Mouse (Mus musculus) intestine, postnatal 0 days (tissue): Measurements from ENCODE around the gene Rnpepl1. TPM values are rescaled to one million over a fixed set of nuclear protein-coding genes. Genes with fewer than 3 reads are reported as not detected.

Experiments
- ATAC-seq: fragments of 200-750 bp; cut with Nextera tagmentation; 2 replicates; pipeline ENCODE4 v1.8.0; 2017; ENCODE audit warnings: mild to moderate bottlenecking, moderate TSS enrichment, moderate library complexity
- H3K27ac ChIP-seq: fragments of 300-500 bp; sonication (generic); 2 replicates; pipeline ENCODE4 v1.5.1; 2014; ENCODE audit warnings: mild to moderate bottlenecking, low read depth, low read length, moderate library complexity
- H3K27me3 ChIP-seq: fragments of 300-500 bp; sonication (generic); replicated peaks from 2 replicates; pipeline ENCODE4 v1.6.1; 2014; ENCODE audit warnings: low read length, mixed read lengths; ENCODE audit not compliant: control insufficient read depth, insufficient read depth
- H3K36me3 ChIP-seq: fragments of 300-500 bp; sonication (generic); 2 replicates; pipeline ENCODE4 v1.6.1; 2014; ENCODE audit warnings: mild to moderate bottlenecking, moderate library complexity; ENCODE audit not compliant: control insufficient read depth, insufficient read depth
- H3K4me1 ChIP-seq: fragments of 300-500 bp; sonication (generic); replicated peaks from 2 replicates; pipeline ENCODE4 v1.6.1; 2014; ENCODE audit warnings: antibody characterized with exemption, low read length, mixed read lengths; ENCODE audit not compliant: control insufficient read depth, insufficient read depth
- H3K4me2 ChIP-seq: fragments of 300-500 bp; sonication (generic); replicated peaks from 2 replicates; pipeline ENCODE4 v1.6.1; 2014; ENCODE audit warnings: low read depth, mild to moderate bottlenecking, moderate library complexity
- H3K4me3 ChIP-seq: fragments of 300-500 bp; sonication (generic); 2 replicates; pipeline ENCODE4 v1.5.1; 2014; ENCODE audit warnings: low read depth, low read length
- H3K9ac ChIP-seq: fragments of 300-500 bp; sonication (generic); 2 replicates; pipeline ENCODE4 v1.6.1; 2014; ENCODE audit warnings: mild to moderate bottlenecking, low read depth, low read length
- H3K9me3 ChIP-seq: fragments of 300-500 bp; sonication (generic); 2 replicates; pipeline ENCODE4 v1.6.1; 2016; ENCODE audit warnings: mixed run types; ENCODE audit not compliant: control insufficient read depth
- CTCF ChIP-seq: sonication (generic); IDR thresholded peaks from 2 replicates; pipeline ENCODE4 v1.5.1; 2016; ENCODE audit warnings: low read depth, mild to moderate bottlenecking, control low read depth, antibody characterized with exemption, moderate library complexity
- WGBS: fragments of 180-500 bp; shearing (Covaris S2); extraction: QIAGEN DNeasy Blood & Tissue Kit; methylation state at CpG from one replicate; pipeline ENCODE4 v1.1.7; 2014; 5-methylcytosine and 5-hydroxymethylcytosine counted together
- polyA plus RNA-seq: library from polyadenylated mRNA; unstranded; fragments of >200 nt; fragmentation: Nextera tagmentation; extraction: Ambion mirVana; gene quantifications from 2 replicates; pipeline ENCODE4 v1.2.1, GENCODE M21; 2015

The Rnpepl1 gene
- polyA plus RNA-seq, 1 experiment from 2014 or later = 75.0 TPM

DNA sequence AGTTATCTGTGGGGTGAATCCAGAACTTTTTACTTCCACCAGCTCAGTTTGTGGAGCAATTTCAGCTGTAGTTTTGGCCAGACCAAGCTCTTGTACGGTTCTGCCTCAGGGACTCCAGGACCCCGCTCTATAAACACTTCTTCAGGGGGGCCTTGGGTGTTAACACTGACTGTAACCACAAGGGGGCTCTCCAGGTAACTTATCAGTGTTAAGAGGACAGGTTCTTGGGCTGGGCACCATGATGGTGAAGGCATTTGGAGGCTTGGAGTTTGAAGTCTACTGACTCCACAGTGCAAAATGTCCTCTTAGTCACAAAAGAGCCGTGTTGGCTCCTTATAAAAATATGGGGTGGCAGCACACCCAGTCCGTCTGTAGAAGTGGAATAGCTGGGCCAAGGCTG, 1.5 kb upstream of the Rnpepl1 start:
- Histone ChIP-seq H3K9me3 (no peaks in the 10 kb centered on the region), H3K36me3 (peaks cover 4% of the 10 kb centered on the region; the same call in 1 of the 2 replicates), H3K4me1 (peaks cover 8% of the 10 kb centered on the region; the same call in 1 of the 2 replicates), H3K4me3 (no peak overlapping the region), H3K27ac (no peak overlapping the region), H3K9ac (no peak overlapping the region), H3K27me3 (no peaks in the 10 kb centered on the region), H3K4me2 (no peak overlapping the region)
- 74% methylated on average over 4 of the region's 4 CpGs for WGBS
- ATAC-seq = no peak
- peak; percentile 62 for TF ChIP-seq CTCF

- no peaks in the 10 kb centered on the region for H3K27me3 ChIP-seq
- WGBS = under 1% methylated on average over 73 of the region's 85 CpGs
- TF ChIP-seq CTCF = peak; percentile 19
- H3K4me3 ChIP-seq = peak overlapping the region; percentile 83
- peak; percentile 36 for ATAC-seq
- H3K9me3 ChIP-seq = no peaks in the 10 kb centered on the region
- peaks cover 23% of the 10 kb centered on the region for H3K36me3 ChIP-seq
- peak overlapping the region; percentile 98 for H3K9ac ChIP-seq
- H3K4me1 ChIP-seq = peaks cover 8% of the 10 kb centered on the region; the same call in 1 of the 2 replicates
- H3K27ac ChIP-seq = peak overlapping the region; percentile 98
- peak overlapping the region; percentile 93 for H3K4me2 ChIP-seq
Measured at GRCm38 (mm10) chr1:92910925-92911720, 540 bp downstream of the Rnpepl1 start.

- Histone ChIP-seq H3K9me3 (no peaks in the 10 kb centered on the region), H3K4me3 (peak overlapping the region; percentile 83), H3K4me1 (peaks cover 8% of the 10 kb centered on the region; the same call in 1 of the 2 replicates), H3K36me3 (peaks cover 29% of the 10 kb centered on the region), H3K9ac (peak overlapping the region; percentile 98), H3K27ac (peak overlapping the region; percentile 98), H3K27me3 (no peaks in the 10 kb centered on the region), H3K4me2 (peak overlapping the region; percentile 93)
- peak; percentile 18 for ATAC-seq
- WGBS = 18% methylated on average over 8 of the region's 8 CpGs
- no peak; the same call in 1 of the 2 replicates for TF ChIP-seq CTCF
Measured at GRCm38 (mm10) chr1:92911721-92912138, 1.1 kb downstream of the Rnpepl1 start.

DNA sequence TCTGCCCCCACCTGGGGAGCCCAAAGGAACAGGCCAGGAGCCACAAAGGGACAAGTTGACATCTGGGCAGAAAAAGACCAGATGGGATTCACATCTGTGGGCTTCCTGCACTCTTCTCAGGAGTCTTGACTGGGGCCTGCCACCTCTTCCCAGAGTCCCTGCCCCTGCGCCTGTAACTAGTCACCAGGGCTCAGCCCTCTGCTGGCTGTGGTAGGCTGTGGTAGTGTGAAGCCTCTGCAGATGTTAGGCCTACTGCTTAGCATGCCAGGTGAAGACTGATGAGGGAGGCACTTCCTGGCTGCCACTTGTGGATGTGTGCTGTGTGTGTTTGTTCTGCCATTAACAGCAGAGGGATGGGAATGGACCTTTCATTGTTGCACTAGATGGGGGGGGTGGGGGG, 1.7 kb downstream of the Rnpepl1 start:
- H3K4me3 ChIP-seq = peak overlapping the region; percentile 83
- H3K4me2 ChIP-seq = peak overlapping the region; percentile 93
- WGBS = 25% methylated on average over 1 of the region's 1 CpGs
- peak; percentile 58 for TF ChIP-seq CTCF
- H3K27me3 ChIP-seq = no peaks in the 10 kb centered on the region
- H3K27ac ChIP-seq = peak overlapping the region; percentile 98; the same call in 1 of the 2 replicates
- peaks cover 35% of the 10 kb centered on the region for H3K36me3 ChIP-seq
- peak overlapping the region; percentile 17; the same call in 1 of the 2 replicates for H3K9ac ChIP-seq
- peaks cover 8% of the 10 kb centered on the region; the same call in 1 of the 2 replicates for H3K4me1 ChIP-seq
- H3K9me3 ChIP-seq = no peaks in the 10 kb centered on the region
- ATAC-seq = 0 out of 2 replicates have a peak, but pooled peaks have one; percentile 6

DNA sequence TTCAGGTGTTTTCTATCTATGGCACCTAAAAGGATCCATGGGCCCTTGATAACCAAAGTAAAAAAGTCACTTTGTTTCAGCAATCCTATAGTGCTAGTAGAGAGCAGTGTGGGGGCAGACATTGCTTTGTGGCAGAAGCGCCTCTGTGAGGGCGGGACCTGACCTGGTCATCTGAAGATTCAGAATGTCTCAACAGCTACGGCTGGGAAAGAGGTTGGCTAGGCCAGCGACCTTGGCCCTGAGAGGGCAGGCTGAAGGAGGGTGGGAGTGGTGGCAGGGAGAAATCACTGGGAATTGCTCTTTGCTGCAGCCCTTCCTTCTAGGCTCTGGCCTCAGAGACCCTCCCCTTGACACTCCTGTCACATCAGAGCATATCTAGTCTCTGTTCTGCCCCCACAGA, 3.7 kb downstream of the Rnpepl1 start:
- Histone ChIP-seq H3K36me3 (peaks cover 55% of the 10 kb centered on the region), H3K27me3 (no peaks in the 10 kb centered on the region), H3K9me3 (no peaks in the 10 kb centered on the region), H3K27ac (no peak overlapping the region), H3K9ac (no peak overlapping the region), H3K4me2 (no peak overlapping the region), H3K4me3 (no peak overlapping the region), H3K4me1 (peaks cover 3% of the 10 kb centered on the region; the same call in 1 of the 2 replicates)
- TF ChIP-seq CTCF = no peak
- 76% methylated on average over 4 of the region's 4 CpGs for WGBS
- ATAC-seq = no peak

GRCm38 (mm10) chr1:92914993-92915392, 4.4 kb downstream of the Rnpepl1 start:
- H3K27me3 ChIP-seq = no peaks in the 10 kb centered on the region
- no peaks in the 10 kb centered on the region for H3K9me3 ChIP-seq
- no peak for TF ChIP-seq CTCF
- H3K36me3 ChIP-seq = peaks cover 62% of the 10 kb centered on the region
- no peak overlapping the region for H3K9ac ChIP-seq
- ATAC-seq = no peak
- H3K4me3 ChIP-seq = no peak overlapping the region
- H3K4me1 ChIP-seq = 0 out of 2 replicates have a peak, but pooled peaks cover 3% of the 10 kb centered on the region
- 93% methylated on average over 11 of the region's 11 CpGs for WGBS
- H3K27ac ChIP-seq = no peak overlapping the region
- no peak overlapping the region for H3K4me2 ChIP-seq
